Mouse (Mus musculus) small intestine, adult 2 months (tissue): ENCODE measurements around the gene 1700040F15Rik. TPM values are rescaled to one million over a fixed set of nuclear protein-coding genes. Genes with fewer than 3 reads are reported as not detected.
"Not testable (repeated sequence)": the region's sequence is repeated elsewhere in the genome, so short reads cannot be mapped to it uniquely, and the experiment has no call there.

Source experiments
- H3K27ac ChIP-seq: fragments of 200-500 bp; 2 replicates; pipeline ENCODE4 v1.5.1; 2012; ENCODE audit warnings: low read depth, low read length, control low read depth, inconsistent platforms; ENCODE audit not compliant: insufficient read depth
- H3K27me3 ChIP-seq: fragments of 200-500 bp; 2 replicates; pipeline ENCODE4 v1.6.1; 2012; ENCODE audit warnings: mild to moderate bottlenecking, moderate library complexity, low read length, inconsistent platforms; ENCODE audit not compliant: control insufficient read depth, insufficient read depth
- H3K36me3 ChIP-seq: fragments of 200-500 bp; 2 replicates; pipeline ENCODE4 v1.6.1; 2012; ENCODE audit warnings: mild to moderate bottlenecking, low read length, control low read depth, inconsistent platforms; ENCODE audit not compliant: control insufficient read depth, insufficient read depth
- H3K4me1 ChIP-seq: fragments of 200-500 bp; 2 replicates; pipeline ENCODE4 v1.6.1; 2012; ENCODE audit warnings: low read length, inconsistent platforms, mixed read lengths; ENCODE audit not compliant: control insufficient read depth, insufficient read depth, insufficient read length
- H3K4me3 ChIP-seq: fragments of 200-500 bp; 2 replicates; pipeline ENCODE4 v1.5.1; 2012; ENCODE audit warnings: low read depth, mild to moderate bottlenecking, control low read depth, inconsistent platforms, low read length, moderate library complexity
- WGBS: fragments of 180-500 bp; shearing (Covaris S2); methylation state at CpG from one replicate; pipeline ENCODE4 v1.1.7; 2018; 5-methylcytosine and 5-hydroxymethylcytosine counted together
- polyA plus RNA-seq: library from polyadenylated mRNA; depleted of rRNA; stranded (reverse); fragments of >200 nt; gene quantifications from 2 replicates; pipeline ENCODE4 v1.2.3, GENCODE M21; 2012; rRNA removed

Gene 1700040F15Rik
- not detected in 2 replicates for polyA plus RNA-seq

DNA sequence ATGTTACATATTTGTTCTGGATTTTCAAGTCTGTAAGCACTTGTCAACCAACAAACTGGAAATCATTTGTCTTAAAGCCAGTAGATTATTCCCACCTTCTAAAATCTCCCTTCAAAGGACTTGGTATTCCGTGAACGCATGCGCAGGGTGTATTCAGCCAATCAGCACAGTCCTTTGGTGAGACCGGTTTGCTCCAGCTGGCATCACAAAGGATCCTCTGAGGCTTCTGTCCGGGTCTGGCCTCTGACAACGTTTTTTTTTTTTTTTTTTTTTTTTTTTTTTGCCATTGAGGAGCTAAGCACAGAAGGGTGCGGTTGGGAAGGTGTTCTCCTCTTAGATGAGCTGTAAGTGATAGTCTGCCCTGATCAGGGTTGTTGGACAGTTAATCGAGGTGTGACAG, at the start of gene 1700040F15Rik:
TSS of gene 1700040F15Rik (plus strand) at position 301 of the 400 bp plus-strand sequence.
- H3K27ac ChIP-seq, H3K4me3 ChIP-seq, H3K4me1 ChIP-seq, H3K36me3 ChIP-seq, H3K27me3 ChIP-seq: not testable (repeated sequence)
- WGBS, result no CpG with 5 or more reads among the region's 8 CpGs
